Mouse (Mus musculus): ENCODE results near the gene Scnn1a.

DNA sequence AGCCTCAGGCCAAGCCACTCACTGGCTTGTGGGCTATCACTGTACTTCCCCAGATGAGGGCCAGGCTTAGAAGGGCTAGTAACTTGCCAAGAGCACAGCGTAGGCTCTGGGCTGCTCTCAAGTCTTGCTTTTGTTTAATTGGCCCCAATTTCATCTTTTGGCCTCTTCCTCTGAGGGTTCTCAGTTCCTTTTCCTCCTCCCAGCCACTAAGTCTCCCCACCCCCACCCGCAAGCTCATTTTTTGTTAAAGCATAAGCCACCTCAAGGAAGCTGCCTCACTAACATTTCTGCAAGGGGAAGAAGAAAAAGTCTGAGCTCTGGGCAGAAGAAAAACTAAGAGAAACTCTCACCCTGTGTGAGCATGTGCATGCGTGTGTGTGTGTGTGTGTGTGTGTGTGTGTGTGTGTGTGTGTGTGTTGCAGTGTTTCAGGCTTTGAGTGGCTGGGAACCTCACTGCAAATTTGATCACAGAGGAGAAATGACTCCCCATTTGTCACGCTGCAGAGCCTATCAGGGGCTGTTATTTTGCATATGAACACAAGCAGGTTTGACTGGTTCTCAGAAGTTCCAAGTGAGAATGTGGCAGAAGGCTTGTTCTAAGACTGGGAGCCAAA is 47.4 kb downstream of the Scnn1a start:
- TF ChIP-seq POLR2A (IDR thresholded peaks at IDR 0.05; ENCODE audit: insufficient read length, low read depth) (no peak), TCF3 (IDR thresholded peaks at IDR 0.05; ENCODE audit: insufficient read length, low read depth) (no peak)
